In the genomic region with DNA sequence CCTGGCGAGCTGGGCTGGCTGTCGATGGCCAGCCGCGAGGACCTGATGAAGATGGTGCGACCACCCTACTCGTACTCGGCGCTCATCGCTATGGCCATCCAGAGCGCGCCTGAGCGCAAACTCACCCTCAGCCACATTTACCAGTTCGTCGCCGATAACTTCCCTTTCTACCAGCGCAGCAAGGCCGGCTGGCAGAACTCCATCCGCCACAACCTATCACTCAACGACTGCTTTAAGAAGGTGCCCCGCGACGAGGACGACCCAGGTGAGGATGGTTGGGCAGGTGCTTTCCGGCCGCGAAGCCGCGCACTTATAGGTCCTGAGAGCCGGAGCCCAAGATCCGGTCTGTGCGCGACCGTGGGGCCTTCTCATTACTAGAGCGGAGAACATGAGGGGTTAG, we compare ENCODE assay signal across 8 mouse cellular contexts. TPM values are rescaled to one million over a fixed set of nuclear protein-coding genes. Genes with fewer than 3 reads are reported as not detected.
DNase-seq lines count a peak whose midpoint lies in the region; ATAC-seq and TF ChIP-seq lines count a peak whose summit lies in the region.

No protein-coding gene starts in this region.

- no peak for TF ChIP-seq CTCF in intestine, postnatal 0 days (IDR thresholded peaks at IDR 0.05; ENCODE audit: low read depth)
- TF ChIP-seq CTCF in small intestine, adult 2 months (IDR thresholded peaks at IDR 0.05; ENCODE audit: extremely low read depth, insufficient read length, insufficient replicate concordance, low read depth, low read length), result no peak

- no peak for TF ChIP-seq POLR2A in small intestine, adult 2 months (IDR thresholded peaks at IDR 0.05; ENCODE audit: low read depth, low read length)

- ATAC-seq in heart, embryonic 15.5 days (replicated peaks; ENCODE audit: insufficient number of reproducible peaks, insufficient read depth, low FRiP score, low read depth), result no peak
- ATAC-seq in embryonic facial prominence, embryonic 11.5 days (replicated peaks; ENCODE audit: insufficient number of reproducible peaks, low FRiP score, low TSS enrichment, low read depth), result peak; percentile 31; the same call in 1 of the 2 replicates
- ATAC-seq in intestine, postnatal 0 days, result no peak
- ATAC-seq in inflammation-experienced regulatory T-cells, adult 6 months, result no peak

- peak overlapping the region; percentile 71 for H3K4me2 ChIP-seq in heart, embryonic 15.5 days
- peak overlapping the region; percentile 91 for H3K4me2 ChIP-seq in embryonic facial prominence, embryonic 11.5 days (ENCODE audit: low read depth, low read length)
- peak overlapping the region; percentile 77 for H3K4me2 ChIP-seq in intestine, postnatal 0 days (replicated peaks; ENCODE audit: low read depth)

- WGBS in heart, embryonic 15.5 days, result 2% methylated on average over 34 of the region's 34 CpGs
- 1% methylated on average over 33 of the region's 34 CpGs for WGBS in embryonic facial prominence, embryonic 11.5 days
- 2% methylated on average over 34 of the region's 34 CpGs for whole genome bisulfite sequencing in intestine, postnatal 0 days
- 2% methylated on average over 34 of the region's 34 CpGs for WGBS in small intestine, adult 2 months

- intact Hi-C loops in heart, postnatal 36 days (cut with DNase I), result no loop called here

- H3K4me3 ChIP-seq in heart, embryonic 15.5 days, result peak overlapping the region; percentile 46
- peak overlapping the region; percentile 53 for H3K4me3 ChIP-seq in embryonic facial prominence, embryonic 11.5 days (ENCODE audit: low read depth, low read length)
- peak overlapping the region; percentile 45 for H3K4me3 ChIP-seq in intestine, postnatal 0 days (ENCODE audit: low read depth, low read length)
- H3K4me3 ChIP-seq in small intestine, adult 2 months (ENCODE audit: low read depth, low read length), result peak overlapping the region; percentile 58; the same call in 1 of the 2 replicates

- no peaks in the 10 kb centered on the region for H3K36me3 ChIP-seq in heart, embryonic 15.5 days
- no peaks in the 10 kb centered on the region for H3K36me3 ChIP-seq in embryonic facial prominence, embryonic 11.5 days (replicated peaks; ENCODE audit: control insufficient read depth, insufficient read depth, low read depth, low read length)
- H3K36me3 ChIP-seq in intestine, postnatal 0 days (ENCODE audit: control insufficient read depth, insufficient read depth), result no peaks in the 10 kb centered on the region
- no peaks in the 10 kb centered on the region for H3K36me3 ChIP-seq in small intestine, adult 2 months (ENCODE audit: control insufficient read depth, insufficient read depth, low read length)

- DNase-seq in heart, postnatal 36 days, result no peak
- DNase-seq in B cell, adult 2 months, result peak; percentile 34 to 44
- peak; percentile 24 for DNase-seq in embryonic facial prominence, embryonic 11.5 days (ENCODE audit: low spot score)
- DNase-seq in testis, postnatal 14 days (ENCODE audit: low spot score), result no peak

- peaks cover 13% of the 10 kb centered on the region for H3K4me1 ChIP-seq in heart, embryonic 15.5 days (replicated peaks)
- H3K4me1 ChIP-seq in embryonic facial prominence, embryonic 11.5 days (ENCODE audit: control insufficient read depth, insufficient read depth, low read length), result peaks cover 6% of the 10 kb centered on the region; the same call in 1 of the 2 replicates
- H3K4me1 ChIP-seq in intestine, postnatal 0 days (replicated peaks; ENCODE audit: control insufficient read depth, insufficient read depth, low read length), result no peaks in the 10 kb centered on the region
- peaks cover 5% of the 10 kb centered on the region for H3K4me1 ChIP-seq in small intestine, adult 2 months (ENCODE audit: control insufficient read depth, insufficient read depth, insufficient read length, low read length)

- no peak overlapping the region for H3K9ac ChIP-seq in heart, embryonic 15.5 days
- no peak overlapping the region; the same call in 1 of the 2 replicates for H3K9ac ChIP-seq in embryonic facial prominence, embryonic 11.5 days (replicated peaks; ENCODE audit: low read length)
- H3K9ac ChIP-seq in intestine, postnatal 0 days (ENCODE audit: low read depth, low read length), result no peak overlapping the region

- H3K9me3 ChIP-seq in heart, embryonic 15.5 days (replicated peaks), result no peaks in the 10 kb centered on the region
- H3K9me3 ChIP-seq in embryonic facial prominence, embryonic 11.5 days (replicated peaks; ENCODE audit: control insufficient read depth, low read length), result no peaks in the 10 kb centered on the region
- H3K9me3 ChIP-seq in intestine, postnatal 0 days (ENCODE audit: control insufficient read depth), result no peaks in the 10 kb centered on the region

- H3K27me3 ChIP-seq in heart, embryonic 15.5 days, result peaks cover 81% of the 10 kb centered on the region
- H3K27me3 ChIP-seq in embryonic facial prominence, embryonic 11.5 days (ENCODE audit: control insufficient read depth, insufficient read depth, low read length), result peaks cover 39% of the 10 kb centered on the region
- H3K27me3 ChIP-seq in intestine, postnatal 0 days (replicated peaks; ENCODE audit: control insufficient read depth, insufficient read depth, low read length), result peaks cover 72% of the 10 kb centered on the region
- peaks cover 40% of the 10 kb centered on the region for H3K27me3 ChIP-seq in small intestine, adult 2 months (ENCODE audit: control insufficient read depth, insufficient read depth, low read length)

- H3K27ac ChIP-seq in heart, embryonic 15.5 days, result no peak overlapping the region
- H3K27ac ChIP-seq in embryonic facial prominence, embryonic 11.5 days (replicated peaks; ENCODE audit: low read depth, low read length), result no peak overlapping the region
- H3K27ac ChIP-seq in intestine, postnatal 0 days (ENCODE audit: low read depth, low read length), result no peak overlapping the region
- H3K27ac ChIP-seq in small intestine, adult 2 months (ENCODE audit: insufficient read depth, low read depth, low read length), result no peak overlapping the region

RNA-seq across cellular contexts. Expression of a gene that starts 0.6 kb away (rescaled TPM):
- not detected in 2 replicates for polyA plus RNA-seq in heart, embryonic 15.5 days (2015; fragmentation: Nextera tagmentation; extraction: Ambion mirVana)
- total RNA-seq in heart, postnatal 36 days (2021), result not detected
- 0.81 and 1.0 TPM in 2 replicates for polyA plus RNA-seq in embryonic facial prominence, embryonic 11.5 days (2014; fragmentation: Nextera tagmentation; extraction: Ambion mirVana)
- not detected in 2 replicates for polyA plus RNA-seq in intestine, postnatal 0 days (2015; fragmentation: Nextera tagmentation; extraction: Ambion mirVana)
- not detected in 2 replicates for polyA plus RNA-seq in small intestine, adult 2 months (2012; rRNA removed)
- not detected for polyA plus RNA-seq in inflammation-experienced regulatory T-cells, adult 6 months (2017; shearing (Covaris generic))

RNA-seq across cellular contexts. Expression of a gene that starts 38.2 kb away (rescaled TPM):
- polyA plus RNA-seq in heart, embryonic 15.5 days (2015; fragmentation: Nextera tagmentation; extraction: Ambion mirVana), result not detected in 2 replicates
- not detected for total RNA-seq in heart, postnatal 36 days (2021)
- not detected in 2 replicates for polyA plus RNA-seq in embryonic facial prominence, embryonic 11.5 days (2014; fragmentation: Nextera tagmentation; extraction: Ambion mirVana)
- not detected in 2 replicates for polyA plus RNA-seq in intestine, postnatal 0 days (2015; fragmentation: Nextera tagmentation; extraction: Ambion mirVana)
- polyA plus RNA-seq in small intestine, adult 2 months (2012; rRNA removed), result not detected in 2 replicates
- not detected for polyA plus RNA-seq in inflammation-experienced regulatory T-cells, adult 6 months (2017; shearing (Covaris generic))

Comparison
In these comparisons a context has a peak if more than half of its experiments do, and no peak if none do; other contexts are left out.
1. DNase-seq: peak in B cell, adult 2 months (2 of 2) and embryonic facial prominence, embryonic 11.5 days (single experiment); none in heart, postnatal 36 days (0 of 2) and testis, postnatal 14 days (single experiment).
2. Peak in every context shown above with its lines, with median percentiles within 50 percentile points of each other: H3K4me2 ChIP-seq and H3K4me3 ChIP-seq.